Mouse (Mus musculus): ENCODE data around the gene Cuedc1. TPM values are rescaled to one million over a fixed set of nuclear protein-coding genes. Genes with fewer than 3 reads are reported as not detected.
"Not testable (repeated sequence)": the region's sequence is repeated elsewhere in the genome, so short reads cannot be mapped to it uniquely, and the experiment has no call there.

Cuedc1 gene
- polyA plus RNA-seq, 1 experiment, result 21.9 TPM

DNA sequence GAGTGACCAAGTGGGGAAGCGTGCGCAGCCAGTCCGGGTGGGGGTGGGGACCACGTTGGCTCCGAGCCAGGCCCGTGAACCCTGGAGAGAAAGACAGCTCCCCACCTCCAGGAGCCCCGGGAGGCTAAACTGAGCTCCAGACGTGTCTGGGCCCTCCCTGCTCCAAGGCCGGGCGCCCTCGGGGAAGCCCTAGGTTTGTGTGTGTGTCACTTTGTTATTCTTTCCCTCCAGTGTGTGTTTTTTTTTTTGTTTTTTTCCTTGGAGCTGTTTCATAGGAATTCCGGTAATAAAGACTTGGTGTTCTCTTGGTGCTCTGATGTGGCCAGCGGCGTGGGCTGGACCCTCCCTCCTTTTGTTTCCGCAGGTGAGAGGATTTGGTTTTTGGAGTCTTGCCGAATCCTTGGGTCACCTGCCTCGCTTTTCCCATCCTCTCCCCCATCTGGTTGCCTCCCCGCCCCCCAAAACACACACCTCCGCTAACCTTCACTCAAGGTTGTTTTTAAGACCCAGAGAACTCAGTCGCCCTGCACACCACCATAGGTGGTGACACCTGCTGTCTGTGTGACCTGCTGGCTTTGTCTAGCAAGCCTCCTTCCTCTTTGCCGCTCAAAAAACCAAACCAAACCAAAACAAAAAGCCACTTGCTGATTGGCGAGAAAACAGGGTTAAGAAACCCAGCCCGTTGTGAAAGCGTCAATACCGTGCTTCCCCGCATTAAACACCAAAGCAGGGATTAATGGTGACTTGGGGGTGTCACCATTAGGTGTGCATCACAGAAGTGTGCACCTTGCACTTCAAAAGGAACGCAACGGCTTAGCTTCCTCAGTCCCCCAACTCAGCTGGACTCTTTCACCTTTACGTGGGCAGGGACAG, 96.2 kb downstream of the Cuedc1 start:
- no peaks in the 10 kb centered on the region for H3K9me3 ChIP-seq (replicated peaks; ENCODE audit: control insufficient read depth, insufficient read depth, low read length, poor library complexity, severe bottlenecking)
- peak overlapping the region; percentile 46 for H3K9ac ChIP-seq (ENCODE audit: low read depth, poor library complexity, severe bottlenecking)
- peak overlapping the region; percentile 64 for H3K27ac ChIP-seq (ENCODE audit: insufficient read depth, low read length)
- TF ChIP-seq CTCF (IDR thresholded peaks at IDR 0.05; ENCODE audit: low read depth, low read length) (no peak), EP300 (IDR thresholded peaks at IDR 0.05; ENCODE audit: insufficient read depth, low read depth, low read length) (peak; percentile 78), POLR2A (IDR thresholded peaks at IDR 0.05; ENCODE audit: insufficient read depth, low read length) (no peak)
- peak overlapping the region; percentile 37 for H3K4me3 ChIP-seq (ENCODE audit: low read depth, low read length)
- no peaks in the 10 kb centered on the region for H3K36me3 ChIP-seq (ENCODE audit: control insufficient read depth, insufficient read depth, low read length, poor library complexity, severe bottlenecking)
- H3K4me1 ChIP-seq (ENCODE audit: control insufficient read depth, insufficient read depth, low read length), result peaks cover 7% of the 10 kb centered on the region
- H3K27me3 ChIP-seq (ENCODE audit: control insufficient read depth, insufficient read depth, low read length, poor library complexity, severe bottlenecking), result no peaks in the 10 kb centered on the region

DNA sequence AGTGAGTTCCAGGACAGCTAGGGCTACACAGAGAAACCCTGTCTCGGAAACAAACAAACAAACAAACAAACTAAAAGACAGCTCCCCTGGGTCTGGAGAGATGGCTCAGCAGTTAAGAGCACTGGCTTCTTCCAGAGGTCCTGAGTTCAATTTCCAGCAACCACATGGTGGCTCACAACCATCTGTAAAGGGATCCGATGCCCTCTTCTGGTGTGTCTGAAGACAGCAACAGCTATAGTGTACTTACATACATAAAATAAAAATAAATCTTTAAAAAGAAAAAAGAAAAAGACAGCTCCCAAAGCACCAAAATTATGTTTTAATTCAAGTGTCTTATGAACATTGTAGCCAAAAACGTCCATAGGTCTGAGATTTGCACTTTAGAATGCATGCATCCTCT, 97.8 kb downstream of the Cuedc1 start:
- H3K27me3 ChIP-seq (ENCODE audit: control insufficient read depth, insufficient read depth, low read length, poor library complexity, severe bottlenecking); H3K4me3 ChIP-seq (ENCODE audit: low read depth, low read length); H3K9me3 ChIP-seq (replicated peaks; ENCODE audit: control insufficient read depth, insufficient read depth, low read length, poor library complexity, severe bottlenecking); H3K9ac ChIP-seq (ENCODE audit: low read depth, poor library complexity, severe bottlenecking); H3K36me3 ChIP-seq (ENCODE audit: control insufficient read depth, insufficient read depth, low read length, poor library complexity, severe bottlenecking); H3K4me1 ChIP-seq (ENCODE audit: control insufficient read depth, insufficient read depth, low read length); H3K27ac ChIP-seq (ENCODE audit: insufficient read depth, low read length): not testable (repeated sequence)

DNA sequence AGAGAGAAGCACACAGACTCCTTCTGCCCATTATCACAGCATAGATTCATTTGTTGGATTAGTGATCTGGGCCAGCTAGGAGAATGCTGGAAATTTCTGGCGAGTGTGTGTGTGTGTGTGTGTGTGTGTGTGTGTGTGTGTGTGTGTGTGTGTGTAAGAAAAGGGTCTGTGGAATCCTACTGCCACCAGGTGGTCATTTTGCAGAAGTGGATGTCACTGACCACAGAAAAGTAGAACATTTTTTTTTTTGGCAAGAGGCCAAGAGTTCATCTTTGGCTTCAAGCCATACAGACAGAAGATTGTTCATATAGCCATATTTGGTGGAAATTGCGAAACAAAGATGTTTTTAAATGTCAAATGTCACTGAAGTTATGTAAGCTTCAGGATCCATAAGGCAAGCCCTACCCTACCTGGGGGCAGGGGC, 99.3 kb downstream of the Cuedc1 start:
- H3K27me3 ChIP-seq (ENCODE audit: control insufficient read depth, insufficient read depth, low read length, poor library complexity, severe bottlenecking), result no peaks in the 10 kb centered on the region
- no peak overlapping the region for H3K4me3 ChIP-seq (ENCODE audit: low read depth, low read length)
- H3K27ac ChIP-seq (ENCODE audit: insufficient read depth, low read length), result no peak overlapping the region
- H3K9ac ChIP-seq (ENCODE audit: low read depth, poor library complexity, severe bottlenecking), result no peak overlapping the region
- H3K4me1 ChIP-seq (ENCODE audit: control insufficient read depth, insufficient read depth, low read length), result peaks cover 6% of the 10 kb centered on the region
- no peaks in the 10 kb centered on the region for H3K36me3 ChIP-seq (ENCODE audit: control insufficient read depth, insufficient read depth, low read length, poor library complexity, severe bottlenecking)
- no peaks in the 10 kb centered on the region for H3K9me3 ChIP-seq (replicated peaks; ENCODE audit: control insufficient read depth, insufficient read depth, low read length, poor library complexity, severe bottlenecking)
- TF ChIP-seq EP300 (IDR thresholded peaks at IDR 0.05; ENCODE audit: insufficient read depth, low read depth, low read length) (no peak), POLR2A (IDR thresholded peaks at IDR 0.05; ENCODE audit: insufficient read depth, low read length) (no peak), CTCF (IDR thresholded peaks at IDR 0.05; ENCODE audit: low read depth, low read length) (peak; percentile 35)

DNA sequence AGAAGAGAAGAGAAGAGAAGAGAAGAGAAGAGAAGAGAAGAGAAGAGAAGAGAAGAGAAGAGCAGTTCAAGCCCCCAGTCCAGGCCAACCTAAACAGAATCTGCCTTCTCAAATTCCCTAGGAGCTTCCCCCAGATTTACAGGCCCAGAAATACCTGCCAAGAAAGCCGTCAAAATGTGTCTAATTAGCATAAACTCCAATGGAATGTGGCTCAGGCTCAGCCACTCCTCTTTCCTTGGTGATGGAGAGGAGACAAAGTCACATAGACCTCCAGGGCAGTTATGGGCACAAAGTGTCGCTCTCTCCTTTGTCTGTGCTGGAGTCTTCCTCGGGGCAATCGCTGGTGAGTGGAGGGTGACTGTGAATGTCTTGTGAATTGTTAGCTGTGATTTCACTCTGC, 100.4 kb downstream of the Cuedc1 start:
- Histone ChIP-seq H3K27me3 (ENCODE audit: control insufficient read depth, insufficient read depth, low read length, poor library complexity, severe bottlenecking) (no peaks in the 10 kb centered on the region), H3K9ac (ENCODE audit: low read depth, poor library complexity, severe bottlenecking) (no peak overlapping the region), H3K27ac (ENCODE audit: insufficient read depth, low read length) (no peak overlapping the region), H3K4me1 (ENCODE audit: control insufficient read depth, insufficient read depth, low read length) (peaks cover 2% of the 10 kb centered on the region), H3K36me3 (ENCODE audit: control insufficient read depth, insufficient read depth, low read length, poor library complexity, severe bottlenecking) (no peaks in the 10 kb centered on the region), H3K9me3 (replicated peaks; ENCODE audit: control insufficient read depth, insufficient read depth, low read length, poor library complexity, severe bottlenecking) (no peaks in the 10 kb centered on the region), H3K4me3 (ENCODE audit: low read depth, low read length) (no peak overlapping the region)
- TF ChIP-seq POLR2A (IDR thresholded peaks at IDR 0.05; ENCODE audit: insufficient read depth, low read length), result no peak
- no peak for TF ChIP-seq CTCF (IDR thresholded peaks at IDR 0.05; ENCODE audit: low read depth, low read length)
- 0 out of 2 replicates have a peak, but pooled peaks have one; percentile 15 for TF ChIP-seq EP300 (IDR thresholded peaks at IDR 0.05; ENCODE audit: insufficient read depth, low read depth, low read length)

DNA sequence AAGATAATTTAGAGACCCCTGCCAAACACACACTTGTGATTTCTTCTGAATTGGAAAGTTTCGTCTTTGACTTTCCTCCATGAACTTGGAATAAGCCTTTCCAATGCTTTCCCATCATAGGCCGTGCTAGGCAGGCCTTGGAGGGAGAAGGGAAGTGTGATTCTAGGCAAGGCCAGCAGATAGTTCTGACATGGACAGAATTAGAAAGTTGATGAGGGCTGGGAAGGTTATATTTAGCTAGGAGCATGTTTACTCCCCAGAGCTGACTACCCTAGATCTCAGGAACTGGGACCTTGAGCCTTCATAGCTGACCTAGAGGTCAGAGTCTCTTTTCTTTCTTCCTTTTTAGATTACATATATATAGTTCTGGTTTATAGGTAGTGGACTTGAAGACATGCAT, 103.3 kb downstream of the Cuedc1 start:
- no peak overlapping the region for H3K27ac ChIP-seq (ENCODE audit: insufficient read depth, low read length)
- H3K4me3 ChIP-seq (ENCODE audit: low read depth, low read length), result no peak overlapping the region
- H3K4me1 ChIP-seq (ENCODE audit: control insufficient read depth, insufficient read depth, low read length), result no peaks in the 10 kb centered on the region
- no peaks in the 10 kb centered on the region for H3K9me3 ChIP-seq (replicated peaks; ENCODE audit: control insufficient read depth, insufficient read depth, low read length, poor library complexity, severe bottlenecking)
- H3K36me3 ChIP-seq (ENCODE audit: control insufficient read depth, insufficient read depth, low read length, poor library complexity, severe bottlenecking), result peaks cover 4% of the 10 kb centered on the region; the same call in 1 of the 2 replicates
- H3K9ac ChIP-seq (ENCODE audit: low read depth, poor library complexity, severe bottlenecking), result no peak overlapping the region
- H3K27me3 ChIP-seq (ENCODE audit: control insufficient read depth, insufficient read depth, low read length, poor library complexity, severe bottlenecking), result no peaks in the 10 kb centered on the region
- TF ChIP-seq POLR2A (IDR thresholded peaks at IDR 0.05; ENCODE audit: insufficient read depth, low read length) (no peak), CTCF (IDR thresholded peaks at IDR 0.05; ENCODE audit: low read depth, low read length) (no peak), EP300 (IDR thresholded peaks at IDR 0.05; ENCODE audit: insufficient read depth, low read depth, low read length) (no peak)

DNA sequence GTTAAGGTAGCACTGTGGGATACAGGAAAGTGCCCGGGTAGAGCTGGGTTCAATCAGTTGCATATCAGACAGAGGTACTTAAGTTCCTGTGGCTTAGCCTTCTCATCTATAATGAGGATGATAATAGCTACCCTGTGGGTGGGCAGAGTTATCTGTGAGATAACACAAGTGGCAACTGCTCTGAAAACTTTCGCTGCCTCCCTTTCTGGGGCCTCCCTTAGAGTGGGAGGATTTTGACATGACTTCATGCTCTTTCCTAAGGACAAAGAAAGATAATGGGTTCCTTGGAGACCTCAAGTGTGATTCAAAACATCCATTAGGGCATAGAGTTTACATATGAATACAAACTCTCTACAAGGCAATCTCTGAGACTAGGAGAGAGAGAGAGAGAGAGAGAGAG, 104.2 kb downstream of the Cuedc1 start:
- no peaks in the 10 kb centered on the region for H3K9me3 ChIP-seq (replicated peaks; ENCODE audit: control insufficient read depth, insufficient read depth, low read length, poor library complexity, severe bottlenecking)
- no peaks in the 10 kb centered on the region for H3K4me1 ChIP-seq (ENCODE audit: control insufficient read depth, insufficient read depth, low read length)
- no peaks in the 10 kb centered on the region for H3K27me3 ChIP-seq (ENCODE audit: control insufficient read depth, insufficient read depth, low read length, poor library complexity, severe bottlenecking)
- TF ChIP-seq POLR2A (IDR thresholded peaks at IDR 0.05; ENCODE audit: insufficient read depth, low read length), result no peak
- no peak for TF ChIP-seq CTCF (IDR thresholded peaks at IDR 0.05; ENCODE audit: low read depth, low read length)
- TF ChIP-seq EP300 (IDR thresholded peaks at IDR 0.05; ENCODE audit: insufficient read depth, low read depth, low read length), result no peak
- no peak overlapping the region for H3K9ac ChIP-seq (ENCODE audit: low read depth, poor library complexity, severe bottlenecking)
- H3K4me3 ChIP-seq (ENCODE audit: low read depth, low read length), result no peak overlapping the region
- no peak overlapping the region for H3K27ac ChIP-seq (ENCODE audit: insufficient read depth, low read length)
- peaks cover 5% of the 10 kb centered on the region; the same call in 1 of the 2 replicates for H3K36me3 ChIP-seq (ENCODE audit: control insufficient read depth, insufficient read depth, low read length, poor library complexity, severe bottlenecking)
